Mouse (Mus musculus): Measurements from ENCODE around the gene 4930415O20Rik. TPM values are rescaled to one million over a fixed set of nuclear protein-coding genes. Genes with fewer than 3 reads are reported as not detected.

Gene 4930415O20Rik
- total RNA-seq (2021), result 1 to 10 TPM in 1 of 2 experiments, not detected in 1; 1.2 TPM
- long read RNA-seq, experiment 1, result 0 reads
- long read RNA-seq, experiment 2, result 0 reads

- DNase-seq (ENCODE audit: low spot score in 2 of 2), result no peak
Measured at GRCm38 (mm10) chr15:98570873-98571538, at the start of gene 4930415O20Rik, which contains the start of gene Ccnt1. Gene 4930415O20Rik (plus strand): TSS chr15:98571004. Gene Ccnt1 (minus strand): TSS chr15:98570923.

- DNase-seq (ENCODE audit: low spot score in 2 of 2), result no peak
Measured at GRCm38 (mm10) chr15:98521245-98521644, 49.6 kb upstream of the 4930415O20Rik start.

- DNase-seq (ENCODE audit: low spot score in 2 of 2), result no peak
Measured at GRCm38 (mm10) chr15:98526057-98526456, 44.7 kb upstream of the 4930415O20Rik start.

DNA sequence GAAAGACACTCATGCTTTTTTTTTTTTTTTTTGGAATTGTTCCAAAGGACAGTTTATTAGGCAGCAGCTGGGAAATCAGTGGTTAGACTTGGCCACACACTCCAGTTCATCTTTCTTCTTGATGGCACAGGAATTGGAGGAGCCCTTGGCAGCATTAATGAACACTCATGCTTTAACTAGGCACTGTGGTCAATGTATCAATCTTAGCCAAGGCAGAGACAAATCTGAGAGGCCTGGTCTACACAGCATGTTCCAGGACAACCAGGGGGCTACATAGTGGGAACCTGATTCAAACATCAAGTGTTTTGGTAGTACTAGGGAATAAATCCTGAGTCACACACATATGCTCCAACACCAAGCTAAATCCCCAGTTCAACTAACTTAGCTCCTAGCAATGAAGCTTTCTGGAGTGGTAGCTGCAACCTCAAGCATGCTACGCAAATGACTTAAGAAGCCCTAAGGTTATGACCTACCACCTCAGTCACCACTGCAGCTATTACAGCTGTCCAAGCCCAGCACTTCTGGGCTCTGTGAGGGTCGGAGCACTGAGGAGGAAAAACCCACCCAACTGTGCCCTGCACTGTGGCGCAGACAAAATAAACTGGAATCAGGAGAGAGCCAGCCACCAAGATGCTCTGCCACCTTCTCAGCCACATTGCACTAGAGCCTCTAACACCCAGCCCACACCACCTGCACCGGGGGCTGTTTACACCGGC, 43.6 kb upstream of the 4930415O20Rik start:
- DNase-seq (ENCODE audit: low spot score in 2 of 2), result no peak

DNA sequence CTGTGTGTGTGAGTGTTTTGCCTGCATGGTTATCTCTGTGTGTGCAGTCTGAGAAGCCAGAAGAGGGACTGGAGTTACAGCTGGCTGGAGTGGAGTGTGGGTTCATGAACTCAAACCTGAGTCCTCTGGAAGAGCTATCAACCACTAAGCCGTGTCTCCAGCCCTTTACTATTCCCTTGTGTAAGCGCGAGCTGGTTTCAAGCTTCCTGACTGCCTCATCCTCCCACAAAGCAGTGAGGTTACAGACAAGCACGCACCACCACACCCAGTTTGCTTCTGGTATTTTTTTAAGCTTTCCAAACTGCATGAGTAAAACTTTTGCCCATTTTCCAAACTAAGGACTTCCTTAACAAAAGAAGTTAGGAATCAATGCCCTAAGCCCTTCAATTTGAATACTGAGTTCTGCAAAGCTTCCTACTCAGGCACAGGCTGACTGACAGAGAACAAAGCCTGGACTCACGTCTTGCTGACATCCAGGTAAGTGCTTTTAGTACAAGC, 42.7 kb upstream of the 4930415O20Rik start:
- no peak for DNase-seq (ENCODE audit: low spot score in 2 of 2)

GRCm38 (mm10) chr15:98532281-98532680, 38.5 kb upstream of the 4930415O20Rik start:
- no peak for DNase-seq (ENCODE audit: low spot score in 2 of 2)

DNA sequence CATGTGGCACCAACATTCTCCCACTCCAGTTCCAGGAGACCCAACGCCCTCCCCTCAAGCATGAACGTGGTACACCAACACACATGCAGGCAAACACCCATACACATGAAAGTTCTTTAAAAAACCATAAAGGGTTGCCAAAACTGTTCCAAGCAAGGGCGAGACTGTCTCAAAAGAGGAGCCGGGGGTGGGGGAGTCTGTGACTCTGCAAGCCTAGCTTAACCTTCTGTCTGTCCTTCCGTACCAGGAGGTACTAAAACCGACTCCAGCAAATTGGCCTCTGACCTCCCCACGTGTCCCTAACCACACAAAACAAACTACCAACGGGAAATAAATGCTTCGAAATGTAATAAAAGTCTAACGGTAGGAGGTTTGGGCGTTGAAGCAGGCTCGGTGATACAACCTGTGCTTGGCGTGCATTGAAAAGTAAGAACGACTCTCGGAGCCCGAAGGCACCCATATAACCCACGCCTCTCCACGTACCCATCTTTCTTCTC, 37.7 kb upstream of the 4930415O20Rik start:
- no peak for DNase-seq (ENCODE audit: low spot score in 2 of 2)

DNA sequence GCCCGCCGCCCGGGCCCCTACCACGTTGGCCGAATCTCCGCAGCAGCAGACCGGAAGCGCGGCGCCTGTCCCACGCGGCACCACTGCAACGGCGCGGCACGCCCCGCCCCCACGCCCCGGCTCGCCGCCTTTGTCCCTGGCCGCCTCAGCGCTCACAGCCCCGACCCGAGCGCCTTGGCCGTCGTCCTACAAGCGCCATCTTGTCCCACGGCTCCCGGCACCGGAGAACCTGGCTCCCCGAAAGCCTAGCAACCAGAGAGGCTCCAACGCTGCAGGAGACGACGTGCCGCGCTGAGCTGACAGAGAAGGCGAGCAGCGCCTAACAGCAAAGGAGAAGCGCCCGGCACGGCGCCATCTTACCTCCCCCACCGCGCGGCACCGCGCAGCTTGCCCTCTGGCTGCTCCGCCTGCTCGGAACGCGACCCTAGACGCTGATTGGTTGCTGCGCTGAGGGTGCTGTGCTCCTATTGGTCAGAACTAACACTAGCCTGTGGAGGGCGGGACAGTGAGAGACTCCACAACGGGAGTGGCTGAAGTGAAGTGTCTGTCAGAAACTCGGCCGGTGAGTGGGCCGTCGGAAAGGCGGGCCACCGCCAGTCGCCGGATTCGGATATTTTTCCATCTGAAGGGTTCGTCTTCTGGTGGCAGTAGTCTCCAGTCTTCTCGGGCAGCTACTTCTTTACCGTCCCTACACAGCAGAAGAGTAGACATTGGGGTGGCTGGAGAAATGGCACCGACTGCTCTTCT, 36.8 kb upstream of the 4930415O20Rik start, which contains the start of gene Kansl2:
Gene Kansl2, minus strand, starts transcription at position 384 of the 747 bp plus-strand sequence.
- DNase-seq (ENCODE audit: low spot score in 2 of 2), result peak; percentile 90 to 91

- DNase-seq (ENCODE audit: low spot score in 2 of 2), result no peak
Measured at GRCm38 (mm10) chr15:98535921-98536320, 34.9 kb upstream of the 4930415O20Rik start.

DNA sequence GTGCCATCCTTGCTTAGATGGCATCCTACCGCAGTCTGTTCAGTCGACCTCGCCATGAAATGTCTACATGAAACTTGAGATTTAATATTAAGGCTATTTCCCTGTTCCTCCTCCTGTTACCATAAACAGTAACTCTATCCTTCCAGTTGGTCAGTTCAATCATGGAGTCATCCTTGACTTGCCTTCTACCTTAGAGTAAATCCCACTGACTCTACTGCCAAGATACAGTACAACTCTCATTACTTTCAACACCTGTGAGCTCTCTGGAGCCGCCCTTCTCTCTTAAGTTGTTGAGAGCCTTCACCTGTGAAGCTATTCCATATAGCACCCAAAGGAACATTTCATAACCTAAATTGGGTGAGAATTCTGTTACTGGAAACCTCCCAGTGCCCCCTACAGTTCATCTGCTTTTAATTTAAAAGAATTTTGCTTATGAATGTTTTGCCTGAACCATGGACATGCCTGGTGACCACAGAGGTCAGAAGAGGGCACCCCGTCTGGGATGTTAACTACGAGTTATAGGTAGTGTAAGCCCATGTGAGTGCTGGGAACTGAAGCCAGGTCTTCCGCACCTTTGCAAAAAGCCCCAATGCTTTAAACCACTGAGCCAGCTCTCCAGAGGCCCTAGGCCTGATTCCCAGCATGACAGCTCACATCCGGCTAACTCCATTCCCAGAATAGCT, 33.8 kb upstream of the 4930415O20Rik start:
- no peak for DNase-seq (ENCODE audit: low spot score in 2 of 2)

DNA sequence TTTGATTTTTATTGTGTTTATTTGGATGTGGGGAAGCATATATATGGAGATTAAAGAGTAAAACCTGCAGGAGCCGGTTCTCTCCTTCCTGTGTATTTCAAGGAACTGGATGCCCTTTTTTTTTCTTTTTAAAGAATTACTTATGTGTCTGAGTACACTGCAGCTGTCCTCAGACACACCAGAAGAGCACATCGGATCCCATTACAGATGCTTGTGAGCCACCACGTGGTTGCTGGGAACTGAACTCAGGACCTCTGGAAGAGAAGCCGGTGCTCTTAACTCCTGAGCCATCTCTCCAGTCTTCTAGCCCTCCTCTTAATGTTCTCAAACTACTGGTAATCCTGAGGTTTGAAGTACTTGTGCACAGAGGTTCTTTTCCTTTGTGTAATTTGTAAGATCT, 32.9 kb upstream of the 4930415O20Rik start:
- DNase-seq (ENCODE audit: low spot score in 2 of 2), result no peak

GRCm38 (mm10) chr15:98541064-98541463, 29.7 kb upstream of the 4930415O20Rik start:
- no peak for DNase-seq (ENCODE audit: low spot score in 2 of 2)

DNA sequence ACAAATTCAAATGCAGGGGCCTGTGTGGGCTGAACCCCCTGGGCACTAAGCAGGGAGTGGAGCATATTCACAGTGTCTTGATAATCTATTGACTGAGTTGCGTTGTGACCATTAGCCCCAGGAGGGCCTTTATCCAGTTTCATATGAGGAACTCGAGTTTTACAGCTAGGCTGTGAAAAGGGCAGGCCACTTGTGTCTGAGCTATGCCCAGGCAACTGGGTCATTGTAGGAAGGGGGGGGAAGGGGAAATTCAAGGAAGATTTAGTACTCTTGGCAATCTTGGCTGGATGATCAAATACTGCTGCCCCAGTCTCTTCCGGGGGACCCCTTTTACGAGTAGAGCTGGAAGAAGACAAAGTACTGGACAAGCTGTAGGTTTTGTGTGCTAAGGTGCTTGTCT, 27.5 kb upstream of the 4930415O20Rik start:
- DNase-seq (ENCODE audit: low spot score in 2 of 2), result no peak

- DNase-seq (ENCODE audit: low spot score in 2 of 2), result no peak
Measured at GRCm38 (mm10) chr15:98545151-98545550, 25.7 kb upstream of the 4930415O20Rik start.

- DNase-seq (ENCODE audit: low spot score in 2 of 2), result no peak
Measured at GRCm38 (mm10) chr15:98546843-98547242, 24.0 kb upstream of the 4930415O20Rik start.

DNA sequence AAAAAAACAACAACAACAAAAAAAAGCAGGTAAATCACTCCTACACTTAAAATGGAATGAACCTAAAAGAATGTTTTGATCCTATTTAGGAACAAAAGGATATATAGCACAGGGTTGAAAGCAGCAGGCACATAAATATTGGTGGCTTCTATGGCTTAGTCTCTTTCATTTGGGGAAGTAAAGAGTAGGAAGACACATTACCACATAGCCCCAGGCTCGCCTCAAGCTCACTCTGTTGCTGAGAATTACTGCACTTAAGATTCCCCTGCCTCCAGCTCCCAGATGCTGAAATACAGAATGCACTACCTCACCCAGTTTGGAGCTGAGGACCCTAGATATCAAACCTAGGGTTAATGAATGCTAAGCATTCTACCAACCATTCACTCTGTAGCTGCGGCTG, 18.0 kb upstream of the 4930415O20Rik start:
- no peak for DNase-seq (ENCODE audit: low spot score in 2 of 2)

GRCm38 (mm10) chr15:98555881-98556280, 14.9 kb upstream of the 4930415O20Rik start:
- no peak for DNase-seq (ENCODE audit: low spot score in 2 of 2)

DNA sequence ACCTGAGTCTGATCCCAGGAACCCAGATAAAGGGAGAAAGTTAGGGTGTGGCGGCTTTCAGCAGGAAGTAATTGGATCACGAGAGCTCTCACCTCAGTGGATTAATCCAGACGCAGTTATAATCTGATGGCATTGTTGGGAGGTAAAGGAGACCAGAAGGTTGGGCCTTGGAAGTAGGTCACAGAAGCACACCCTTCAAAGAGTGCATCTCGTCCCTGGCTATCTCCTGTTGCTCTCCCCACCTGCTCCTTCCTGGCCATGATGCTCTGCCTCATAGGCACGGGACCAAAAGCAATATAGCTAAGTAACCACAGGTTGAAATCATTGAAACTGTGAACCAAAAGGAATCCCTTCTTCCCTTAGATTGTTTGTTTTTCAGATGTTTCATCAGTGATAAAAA, 13.6 kb upstream of the 4930415O20Rik start:
- DNase-seq (ENCODE audit: low spot score in 2 of 2), result no peak

DNA sequence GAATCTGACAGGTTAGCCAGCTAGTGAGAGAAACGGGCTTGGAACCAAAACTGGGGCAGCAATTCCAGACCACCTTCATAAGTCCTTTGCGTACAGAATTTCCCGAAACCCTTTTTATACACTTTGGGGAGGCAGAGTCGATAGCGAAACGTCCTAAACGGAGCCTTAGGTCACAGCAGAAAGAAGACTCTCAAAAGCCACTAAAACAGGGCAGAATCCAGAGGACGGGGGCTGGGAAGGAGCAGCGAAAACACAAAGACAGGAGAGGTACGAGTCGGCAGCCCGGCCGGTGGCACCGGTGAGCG, 3.9 kb upstream of the 4930415O20Rik start:
- DNase-seq (ENCODE audit: low spot score in 2 of 2), result no peak

DNA sequence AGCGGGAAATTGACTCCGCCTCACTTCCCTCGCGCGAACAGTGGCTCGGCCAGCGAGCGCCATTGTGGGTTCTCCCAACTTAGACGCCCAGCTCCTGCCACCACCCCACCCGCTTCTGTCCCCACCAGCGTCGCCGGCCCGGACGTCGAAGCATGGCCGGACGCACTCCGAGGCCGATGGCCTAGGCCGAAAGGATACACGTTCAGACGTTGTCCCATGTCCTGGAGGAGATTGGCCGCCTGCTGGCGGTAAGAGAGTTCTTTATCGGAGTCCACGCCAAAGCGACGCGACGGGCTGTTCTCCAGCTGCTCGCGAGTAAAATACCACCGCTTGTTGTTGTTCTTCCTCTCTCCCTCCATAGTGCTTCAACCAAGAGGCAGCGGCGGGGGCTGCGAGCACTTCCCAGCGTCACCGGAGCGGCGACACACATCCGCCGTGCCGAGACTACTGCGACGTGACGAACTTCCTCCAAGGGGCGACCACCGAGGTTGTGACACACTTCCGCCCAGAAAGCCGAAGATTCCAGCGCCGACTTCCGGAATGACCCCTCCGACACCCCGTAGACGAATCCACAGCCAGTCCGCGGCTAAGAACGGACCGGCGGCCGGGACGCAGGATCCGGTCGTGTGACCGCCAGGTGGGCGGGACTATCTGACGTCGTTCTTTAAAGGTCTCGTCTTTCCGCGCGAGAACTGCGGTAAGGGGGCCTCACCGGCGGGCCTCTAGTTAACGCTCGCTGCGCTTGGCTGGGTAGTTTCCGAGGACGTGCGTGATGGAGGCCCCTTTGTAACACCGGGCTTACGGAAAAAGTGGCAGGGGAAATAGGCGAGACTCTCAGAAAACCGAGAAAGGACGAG, 3.3 kb upstream of the 4930415O20Rik start:
- DNase-seq (ENCODE audit: low spot score in 2 of 2), result peak; percentile 99
